Comparison of ENCODE assay signal across 8 mouse cellular contexts in genomic region chr5:117115193-117115767, GRCm38 (mm10). TPM values are rescaled to one million over a fixed set of nuclear protein-coding genes. Genes with fewer than 3 reads are reported as not detected.
DNase-seq lines count a peak whose midpoint lies in the region; ATAC-seq lines count a peak whose summit lies in the region.

No protein-coding gene starts in this region.

- H3K9ac ChIP-seq in heart, embryonic 14.5 days (ENCODE audit: low read length) = peak overlapping the region; percentile 91
- peak overlapping the region; percentile 87 for H3K9ac ChIP-seq in midbrain, embryonic 11.5 days (ENCODE audit: low read length)

- peak; percentile 1; the same call in 1 of the 2 replicates for ATAC-seq in heart, embryonic 14.5 days (ENCODE audit: insufficient number of reproducible peaks, insufficient read depth, low FRiP score, low read depth)
- ATAC-seq in midbrain, embryonic 11.5 days (ENCODE audit: low FRiP score) = peak; percentile 17

- peak overlapping the region; percentile 94 for H3K4me3 ChIP-seq in embryonic facial prominence, embryonic 10.5 days
- peak overlapping the region; percentile 83 to 99 for H3K4me3 ChIP-seq in heart, embryonic 14.5 days (ENCODE audit: control insufficient read depth in 1 of 2, insufficient read depth in 1 of 2, low read depth in 1 of 2, low read length in 2 of 2)
- H3K4me3 ChIP-seq in midbrain, embryonic 11.5 days (ENCODE audit: low read depth, low read length) = peak overlapping the region; percentile 98

- peak overlapping the region; percentile 89 for H3K4me2 ChIP-seq in heart, embryonic 14.5 days (ENCODE audit: low read length)
- H3K4me2 ChIP-seq in midbrain, embryonic 11.5 days = peak overlapping the region; percentile 88

- peaks cover under 1% of the 10 kb centered on the region; the same call in 1 of the 2 replicates for H3K27me3 ChIP-seq in embryonic facial prominence, embryonic 10.5 days (replicated peaks; ENCODE audit: low read depth, poor library complexity, severe bottlenecking)
- no peaks in the 10 kb centered on the region for H3K27me3 ChIP-seq in heart, embryonic 14.5 days (ENCODE audit: control insufficient read depth, insufficient read depth, low read length)
- H3K27me3 ChIP-seq in midbrain, embryonic 11.5 days (ENCODE audit: control insufficient read depth, insufficient read depth, low read length) = no peaks in the 10 kb centered on the region

- peak overlapping the region; percentile 98 for H3K27ac ChIP-seq in embryonic facial prominence, embryonic 10.5 days (replicated peaks)
- peak overlapping the region; percentile 42 to 84 for H3K27ac ChIP-seq in heart, embryonic 14.5 days (replicated peaks in 1 of 2; ENCODE audit: control insufficient read depth in 1 of 2, insufficient read depth in 1 of 2, low read depth in 2 of 2, low read length in 2 of 2)
- peak overlapping the region; percentile 73 for H3K27ac ChIP-seq in midbrain, embryonic 11.5 days (ENCODE audit: low read depth, low read length)

- peak; percentile 41 for DNase-seq in left cerebral cortex, postnatal 4 days
- no peak for DNase-seq in left cerebral cortex, adult 18-20 months (ENCODE audit: low spot score in 2 of 2)
- DNase-seq in adrenal gland, adult (ENCODE audit: inconsistent age in 2 of 2, low spot score in 1 of 2) = peak; percentile 67 to 88
- DNase-seq in embryonic facial prominence, embryonic 10.5 days (ENCODE audit: low spot score) = no peak
- peak; percentile 30 to 61 for DNase-seq in kidney, postnatal 36 days
- DNase-seq in midbrain, embryonic 11.5 days (ENCODE audit: low spot score, missing footprints) = peak; percentile 94
- no peak for DNase-seq in layer of hippocampus, postnatal 14 days (ENCODE audit: low spot score in 2 of 2)

- intact Hi-C loops in left cerebral cortex, postnatal 4 days (cut with DNase I) = loop anchor here (5.0 kb wide), 1 partner anchor 127 kb away; no protein-coding TSS in a partner anchor

- H3K9me3 ChIP-seq in embryonic facial prominence, embryonic 10.5 days = no peaks in the 10 kb centered on the region
- H3K9me3 ChIP-seq in heart, embryonic 14.5 days (ENCODE audit: control insufficient read depth, low read length) = no peaks in the 10 kb centered on the region
- no peaks in the 10 kb centered on the region for H3K9me3 ChIP-seq in midbrain, embryonic 11.5 days (ENCODE audit: control insufficient read depth, low read length)

- peaks cover 26% of the 10 kb centered on the region for H3K4me1 ChIP-seq in embryonic facial prominence, embryonic 10.5 days
- peaks cover 2 to 6% of the 10 kb centered on the region in 2 experiments; a peak in 1 of 4 replicates for H3K4me1 ChIP-seq in heart, embryonic 14.5 days (ENCODE audit: control insufficient read depth in 2 of 2, insufficient read depth in 2 of 2, low read length in 2 of 2)
- peaks cover 3% of the 10 kb centered on the region; the same call in 1 of the 2 replicates for H3K4me1 ChIP-seq in midbrain, embryonic 11.5 days (ENCODE audit: control insufficient read depth, insufficient read depth, low read length)

- under 1% methylated on average over 43 of the region's 43 CpGs for WGBS in embryonic facial prominence, embryonic 10.5 days
- under 1% methylated on average over 32 of the region's 43 CpGs for WGBS in heart, embryonic 14.5 days
- WGBS in midbrain, embryonic 11.5 days = under 1% methylated on average over 41 of the region's 43 CpGs

- peaks cover 37% of the 10 kb centered on the region for H3K36me3 ChIP-seq in embryonic facial prominence, embryonic 10.5 days (replicated peaks)
- H3K36me3 ChIP-seq in heart, embryonic 14.5 days (ENCODE audit: control insufficient read depth, insufficient read depth, low read length) = peaks cover 27% of the 10 kb centered on the region
- H3K36me3 ChIP-seq in midbrain, embryonic 11.5 days (ENCODE audit: control insufficient read depth, insufficient read depth, low read length) = peaks cover 12% of the 10 kb centered on the region; the same call in 1 of the 2 replicates

RNA-seq across cellular contexts. Expression of gene Suds3, which starts 0.6 kb away (rescaled TPM):
- total RNA-seq in left cerebral cortex, postnatal 4 days (2021) = 10 to 100 TPM; 81.4 to 81.6 TPM
- total RNA-seq in left cerebral cortex, adult 18-20 months (2021) = 100 to 1,000 TPM; 141 to 142 TPM
- 74.6 and 76.4 TPM in 2 replicates for polyA plus RNA-seq in embryonic facial prominence, embryonic 10.5 days (2016; fragmentation: Nextera tagmentation; extraction: Ambion mirVana)
- 26.3 and 32.6 TPM in 2 replicates for polyA plus RNA-seq in heart, embryonic 14.5 days (2014; fragmentation: Nextera tagmentation; extraction: Ambion mirVana)
- polyA plus RNA-seq in midbrain, embryonic 11.5 days (2014; fragmentation: Nextera tagmentation; extraction: Ambion mirVana) = 49.0 and 50.3 TPM in 2 replicates
- total RNA-seq in layer of hippocampus, postnatal 14 days (2021) = 100 to 1,000 TPM in 1 of 2 experiments, 10 to 100 TPM in 1; 96.6 to 110 TPM

RNA-seq across cellular contexts. Expression of gene Taok3, which starts 4.6 kb away (rescaled TPM):
- 10 to 100 TPM; 80.6 to 85.3 TPM for total RNA-seq in left cerebral cortex, postnatal 4 days (2021)
- total RNA-seq in left cerebral cortex, adult 18-20 months (2021) = 10 to 100 TPM; 53.8 to 54.3 TPM
- polyA plus RNA-seq in embryonic facial prominence, embryonic 10.5 days (2016; fragmentation: Nextera tagmentation; extraction: Ambion mirVana) = 8.1 TPM in 2 replicates
- 8.9 and 10.3 TPM in 2 replicates for polyA plus RNA-seq in heart, embryonic 14.5 days (2014; fragmentation: Nextera tagmentation; extraction: Ambion mirVana)
- 19.3 and 19.7 TPM in 2 replicates for polyA plus RNA-seq in midbrain, embryonic 11.5 days (2014; fragmentation: Nextera tagmentation; extraction: Ambion mirVana)
- 10 to 100 TPM; 58.2 to 58.9 TPM for total RNA-seq in layer of hippocampus, postnatal 14 days (2021)

Comparison
In these comparisons a context has a peak if more than half of its experiments do, and no peak if none do; other contexts are left out.
1. DNase-seq: peak in left cerebral cortex, postnatal 4 days (single experiment), adrenal gland, adult (2 of 2), kidney, postnatal 36 days (2 of 2) and midbrain, embryonic 11.5 days (single experiment); none in left cerebral cortex, adult 18-20 months (0 of 2), embryonic facial prominence, embryonic 10.5 days (single experiment) and layer of hippocampus, postnatal 14 days (0 of 2).
2. Peak in every context shown above with its lines, with median percentiles within 50 percentile points of each other: H3K27ac ChIP-seq and H3K4me3 ChIP-seq.